Mouse (Mus musculus) lung, postnatal 0 days (tissue): Measurements from ENCODE around the gene Diaph3. TPM values are rescaled to one million over a fixed set of nuclear protein-coding genes. Genes with fewer than 3 reads are reported as not detected.

Experiments
- ATAC-seq: fragments of 200-750 bp; cut with Nextera tagmentation; 2 replicates; pipeline ENCODE4 v1.8.0; 2017; ENCODE audit warnings: moderate library complexity
- DNase-seq: peaks from one replicate; pipeline ENCODE4 v3.0.0-alpha.2; 2016; ENCODE audit warnings: low spot score
- H3K27ac ChIP-seq: fragments of 300-500 bp; sonication (generic); 2 replicates; pipeline ENCODE4 v1.5.1; 2014; ENCODE audit warnings: antibody characterized with exemption, mild to moderate bottlenecking, low read length, mixed read lengths
- H3K27me3 ChIP-seq: fragments of 300-500 bp; sonication (generic); replicated peaks from 2 replicates; pipeline ENCODE4 v1.6.1; 2014; ENCODE audit warnings: low read length, mixed read lengths; ENCODE audit not compliant: insufficient read depth
- H3K36me3 ChIP-seq: fragments of 300-500 bp; sonication (generic); 2 replicates; pipeline ENCODE4 v1.6.1; 2014; ENCODE audit warnings: low read length, mixed read lengths; ENCODE audit not compliant: insufficient read depth
- H3K4me1 ChIP-seq: fragments of 300-500 bp; sonication (generic); 2 replicates; pipeline ENCODE4 v1.6.1; 2014; ENCODE audit warnings: antibody characterized with exemption, low read depth, low read length, mixed read lengths; ENCODE audit not compliant: insufficient read depth
- H3K4me2 ChIP-seq: fragments of 300-500 bp; sonication (generic); replicated peaks from 2 replicates; pipeline ENCODE4 v1.6.1; 2014; ENCODE audit warnings: low read depth, mild to moderate bottlenecking, low read length, moderate library complexity, mixed read lengths
- H3K4me3 ChIP-seq: fragments of 300-500 bp; sonication (generic); 2 replicates; pipeline ENCODE4 v1.5.1; 2014; ENCODE audit warnings: low read depth, low read length
- H3K9ac ChIP-seq: fragments of 300-500 bp; sonication (generic); replicated peaks from 2 replicates; pipeline ENCODE4 v1.6.1; 2014; ENCODE audit warnings: low read depth, mild to moderate bottlenecking
- H3K9me3 ChIP-seq: fragments of 300-500 bp; sonication (generic); 2 replicates; pipeline ENCODE4 v1.6.1; 2016; ENCODE audit warnings: low read length, mixed read lengths
- CTCF ChIP-seq: IDR thresholded peaks from 2 replicates; pipeline ENCODE4 v1.5.1; 2016; ENCODE audit warnings: antibody characterized with exemption, mild to moderate bottlenecking
- EP300 ChIP-seq: IDR thresholded peaks from 2 replicates; pipeline ENCODE4 v1.6.1; 2016; ENCODE audit warnings: antibody characterized with exemption, mild to moderate bottlenecking, control low read depth
- WGBS: fragments of 180-500 bp; shearing (Covaris S2); extraction: QIAGEN DNeasy Blood & Tissue Kit; methylation state at CpG from one replicate; pipeline ENCODE4 v1.1.7; 2014; 5-methylcytosine and 5-hydroxymethylcytosine counted together
- polyA plus RNA-seq: library from polyadenylated mRNA; unstranded; fragments of >200 nt; fragmentation: Nextera tagmentation; extraction: Ambion mirVana; gene quantifications from 2 replicates; pipeline ENCODE4 v1.2.1, GENCODE M21; 2015

The Diaph3 gene
- polyA plus RNA-seq, 1 experiment from 2014 or later, result 2.3 TPM

DNA sequence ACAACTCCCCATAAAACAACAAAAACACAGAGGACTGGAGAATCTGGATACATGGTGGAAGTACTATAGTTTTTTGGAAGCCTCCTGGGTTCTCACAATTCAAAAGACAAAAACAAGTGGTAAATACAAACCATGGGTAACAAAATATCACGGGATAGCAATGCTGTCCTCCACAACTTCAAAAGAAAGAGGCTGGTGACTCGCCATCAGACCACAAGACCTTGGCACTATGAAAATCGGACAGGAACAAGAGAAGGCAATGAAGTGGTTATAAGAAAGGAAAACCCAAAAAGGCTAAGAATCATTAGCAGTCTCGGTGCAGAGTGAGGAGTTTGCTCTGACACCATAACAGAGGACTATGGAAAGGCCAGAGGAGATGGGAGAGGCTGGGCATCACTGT is 76.8 kb downstream of the Diaph3 start:
- no peaks in the 10 kb centered on the region for H3K27me3 ChIP-seq
- no peaks in the 10 kb centered on the region for H3K9me3 ChIP-seq
- TF ChIP-seq EP300 (no peak), CTCF (no peak)
- DNase-seq (no peak), ATAC-seq (no peak)
- H3K36me3 ChIP-seq, result no peaks in the 10 kb centered on the region
- H3K4me2 ChIP-seq, result no peak overlapping the region
- H3K27ac ChIP-seq, result no peak overlapping the region
- no peak overlapping the region for H3K9ac ChIP-seq
- H3K4me1 ChIP-seq, result no peaks in the 10 kb centered on the region
- WGBS, result 89% methylated on average over 4 of the region's 4 CpGs
- H3K4me3 ChIP-seq, result no peak overlapping the region

DNA sequence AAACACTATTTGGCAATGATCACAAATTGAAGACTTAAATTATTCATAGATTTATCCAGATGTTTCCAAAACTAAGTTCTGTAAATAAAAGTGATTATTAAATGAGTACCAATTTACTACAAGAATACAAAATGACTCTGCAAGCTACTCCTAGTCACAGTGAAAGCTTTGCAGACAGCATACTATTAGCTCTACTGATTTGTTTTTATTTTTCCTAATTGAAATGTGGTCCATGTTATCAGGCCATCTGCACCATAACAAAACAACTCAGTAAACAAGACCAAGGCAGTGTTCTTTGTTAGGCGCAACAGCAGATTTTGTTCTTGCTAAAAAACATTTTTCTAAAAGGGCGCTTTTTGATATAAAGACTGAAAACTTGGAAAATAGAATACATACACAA is 84.9 kb downstream of the Diaph3 start:
- Histone ChIP-seq H3K9ac (no peak overlapping the region), H3K4me1 (no peaks in the 10 kb centered on the region), H3K27ac (no peak overlapping the region), H3K4me3 (no peak overlapping the region), H3K4me2 (no peak overlapping the region), H3K27me3 (no peaks in the 10 kb centered on the region), H3K36me3 (no peaks in the 10 kb centered on the region), H3K9me3 (no peaks in the 10 kb centered on the region)
- TF ChIP-seq CTCF, result no peak
- no peak for TF ChIP-seq EP300
- DNase-seq (no peak), ATAC-seq (no peak)
- 97% methylated on average over 2 of the region's 2 CpGs for WGBS

DNA sequence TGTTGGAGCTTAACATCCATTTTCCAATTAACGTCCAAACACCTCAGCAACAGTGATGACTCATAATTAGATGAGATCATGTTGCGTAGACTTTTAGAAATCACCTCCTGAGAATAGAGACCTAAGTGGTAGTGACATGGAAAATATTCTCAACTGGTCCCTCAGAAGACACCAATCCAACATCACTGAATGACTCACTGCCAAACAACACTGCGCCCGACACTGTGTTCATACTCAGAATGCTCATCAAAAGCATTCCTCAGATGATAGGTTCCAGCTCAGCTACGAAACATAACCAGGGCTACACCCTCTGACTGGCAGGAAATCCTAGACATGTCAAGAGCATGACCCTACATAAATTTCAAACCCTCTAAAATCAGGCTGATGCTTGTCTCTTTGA is 89.8 kb downstream of the Diaph3 start:
- no peak overlapping the region for H3K27ac ChIP-seq
- no peak for ATAC-seq
- TF ChIP-seq CTCF (no peak), EP300 (no peak)
- no peak for DNase-seq
- no peaks in the 10 kb centered on the region for H3K9me3 ChIP-seq
- no peaks in the 10 kb centered on the region for H3K4me1 ChIP-seq
- H3K4me2 ChIP-seq, result no peak overlapping the region
- H3K27me3 ChIP-seq, result no peaks in the 10 kb centered on the region
- no peaks in the 10 kb centered on the region for H3K36me3 ChIP-seq
- H3K9ac ChIP-seq, result no peak overlapping the region
- WGBS, result 76% methylated on average over 5 of the region's 5 CpGs
- no peak overlapping the region for H3K4me3 ChIP-seq

DNA sequence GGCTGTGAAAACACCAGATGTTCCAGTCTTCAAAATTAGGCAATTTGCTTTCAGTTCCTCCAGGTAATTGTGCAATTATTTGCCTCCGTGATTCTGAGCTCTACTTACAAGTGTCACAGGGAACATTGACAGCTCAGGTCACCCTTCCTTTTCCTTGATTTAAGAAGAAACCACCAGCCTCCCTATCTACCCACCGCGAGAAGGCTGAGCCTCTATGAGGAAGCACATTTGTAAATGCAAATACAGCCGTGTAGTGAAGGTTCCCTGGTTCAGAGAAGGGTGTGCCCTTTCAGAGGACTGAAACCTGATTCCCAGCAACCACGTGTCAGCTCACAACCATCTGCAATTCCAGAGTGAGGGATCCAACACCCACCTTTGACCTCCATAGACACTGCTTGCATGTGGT is 96.6 kb downstream of the Diaph3 start:
- ATAC-seq, result peak; percentile 28; the same call in 1 of the 2 replicates

DNA sequence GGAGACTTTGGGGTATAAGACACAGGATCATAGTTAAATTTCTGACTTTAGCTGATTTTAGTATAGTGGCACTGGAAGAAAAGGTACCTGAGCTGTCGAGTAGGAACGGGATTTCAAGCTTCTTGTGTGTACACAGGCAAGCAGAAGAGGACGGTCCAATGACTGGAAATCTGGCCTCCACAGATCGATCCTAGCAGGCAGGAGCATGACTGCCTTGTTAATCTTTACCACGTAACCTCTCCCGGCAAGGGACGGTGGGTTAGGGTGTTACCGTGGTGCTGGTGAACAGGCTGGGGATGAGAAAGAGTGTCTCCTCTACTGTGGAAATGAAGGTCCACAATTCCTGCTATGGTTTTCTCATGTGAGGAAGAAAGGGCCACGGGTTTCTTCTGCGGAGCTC is 120.8 kb downstream of the Diaph3 start:
- TF ChIP-seq EP300 (no peak), CTCF (no peak)
- H3K4me1 ChIP-seq, result no peaks in the 10 kb centered on the region
- no peaks in the 10 kb centered on the region for H3K27me3 ChIP-seq
- H3K36me3 ChIP-seq, result no peaks in the 10 kb centered on the region
- no peaks in the 10 kb centered on the region for H3K9me3 ChIP-seq
- DNase-seq, result no peak
- no peak overlapping the region for H3K27ac ChIP-seq
- no peak overlapping the region for H3K4me3 ChIP-seq
- WGBS, result 71% methylated on average over 10 of the region's 10 CpGs
- H3K9ac ChIP-seq, result no peak overlapping the region
- no peak for ATAC-seq
- no peak overlapping the region for H3K4me2 ChIP-seq

More for the DNA sequence above, 96.6 kb downstream of the Diaph3 start:
- no peak for TF ChIP-seq EP300
- TF ChIP-seq CTCF, result no peak
- WGBS, result 33% methylated on average over 5 of the region's 5 CpGs
- Histone ChIP-seq H3K4me1 (no peaks in the 10 kb centered on the region), H3K27me3 (no peaks in the 10 kb centered on the region), H3K36me3 (no peaks in the 10 kb centered on the region), H3K9me3 (no peaks in the 10 kb centered on the region), H3K9ac (no peak overlapping the region), H3K4me2 (no peak overlapping the region), H3K27ac (no peak overlapping the region), H3K4me3 (no peak overlapping the region)
- peak; percentile 20 for DNase-seq

DNA sequence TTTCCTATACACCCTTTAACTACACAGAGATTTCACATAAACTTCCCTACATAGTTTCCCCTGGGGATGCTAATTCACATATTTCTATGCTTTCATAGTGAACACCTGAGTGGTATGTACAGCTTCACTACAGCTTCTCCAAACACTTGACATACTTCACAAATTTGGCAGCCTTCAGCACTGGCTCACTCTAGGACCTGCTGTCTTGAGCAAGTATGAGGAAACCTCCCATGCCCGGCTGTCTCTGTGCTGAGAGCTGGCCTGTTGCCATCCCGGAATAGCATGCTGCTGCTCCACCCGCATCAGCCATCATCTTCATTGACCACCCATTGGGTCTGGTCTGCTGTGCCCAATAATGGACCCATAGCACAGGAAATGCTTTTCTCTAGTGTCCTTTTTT is 121.3 kb downstream of the Diaph3 start:
- H3K27ac ChIP-seq, result no peak overlapping the region
- TF ChIP-seq CTCF (no peak), EP300 (peak; percentile 65; the same call in 1 of the 2 replicates)
- no peak overlapping the region for H3K4me3 ChIP-seq
- DNase-seq, result peak; percentile 72
- WGBS, result 44% methylated on average over 3 of the region's 3 CpGs
- H3K4me1 ChIP-seq, result no peaks in the 10 kb centered on the region
- H3K9me3 ChIP-seq, result no peaks in the 10 kb centered on the region
- no peaks in the 10 kb centered on the region for H3K36me3 ChIP-seq
- H3K9ac ChIP-seq, result no peak overlapping the region
- no peak overlapping the region for H3K4me2 ChIP-seq
- H3K27me3 ChIP-seq, result no peaks in the 10 kb centered on the region
- ATAC-seq, result peak; percentile 97

DNA sequence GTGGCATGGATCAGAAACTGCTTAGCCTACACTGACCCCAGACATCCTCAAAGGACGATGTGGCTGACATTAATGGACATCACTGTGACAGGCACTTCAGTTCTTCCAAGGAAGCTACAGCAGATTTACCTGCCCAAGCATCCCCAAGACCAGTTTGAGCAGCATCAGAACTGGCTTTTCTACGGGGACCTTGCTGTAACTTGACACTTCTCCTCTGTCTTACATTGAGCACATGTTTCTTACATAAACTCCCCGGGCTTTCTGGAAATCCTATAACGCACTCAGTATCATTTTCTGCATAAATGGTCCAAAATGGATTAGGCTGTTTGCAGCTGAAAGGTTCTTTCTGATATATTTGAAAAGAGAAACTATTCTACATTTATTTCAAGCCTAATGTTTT is 143.7 kb downstream of the Diaph3 start:
- DNase-seq (no peak), ATAC-seq (no peak)
- Histone ChIP-seq H3K9me3 (no peaks in the 10 kb centered on the region), H3K4me2 (no peak overlapping the region), H3K27ac (no peak overlapping the region), H3K27me3 (no peaks in the 10 kb centered on the region), H3K4me1 (no peaks in the 10 kb centered on the region), H3K9ac (no peak overlapping the region), H3K36me3 (no peaks in the 10 kb centered on the region), H3K4me3 (no peak overlapping the region)
- no peak for TF ChIP-seq EP300
- 59% methylated on average over 4 of the region's 4 CpGs for WGBS
